Mouse (Mus musculus) bone marrow, adult 2 months (tissue): Measurements from ENCODE around the gene Elf2. TPM values are rescaled to one million over a fixed set of nuclear protein-coding genes. Genes with fewer than 3 reads are reported as not detected.
"Not testable (repeated sequence)": the region's sequence is repeated elsewhere in the genome, so short reads cannot be mapped to it uniquely, and the experiment has no call there.

ENCODE experiments used
- H3K27ac ChIP-seq: fragments of 200-500 bp; 2 replicates; pipeline ENCODE4 v1.5.1; 2012; ENCODE audit warnings: low read depth, mild to moderate bottlenecking, control low read depth, inconsistent platforms, low read length; ENCODE audit not compliant: control insufficient read depth, poor library complexity, insufficient read depth
- H3K4me1 ChIP-seq: fragments of 200-500 bp; 2 replicates; pipeline ENCODE4 v1.6.1; 2011; ENCODE audit warnings: low read length; ENCODE audit not compliant: control insufficient read depth, insufficient read depth
- H3K4me3 ChIP-seq: fragments of 200-500 bp; replicated peaks from 2 replicates; pipeline ENCODE3; 2011; ENCODE audit warnings: mild to moderate bottlenecking, low read depth, low read length, control low read depth; ENCODE audit not compliant: control insufficient read depth
- CTCF ChIP-seq: fragments of 200-500 bp; IDR thresholded peaks from 2 replicates; pipeline ENCODE4 v1.5.1; 2011; ENCODE audit warnings: low read length, control low read depth; ENCODE audit not compliant: control insufficient read depth, insufficient read depth
- POLR2A ChIP-seq: fragments of 200-500 bp; IDR thresholded peaks from 2 replicates; pipeline ENCODE4 v1.6.1; 2011; ENCODE audit warnings: low read depth, mild to moderate bottlenecking, control low read depth, low read length, borderline replicate concordance; ENCODE audit not compliant: control insufficient read depth
- whole genome bisulfite sequencing: fragments of 180-500 bp; shearing (Covaris S2); methylation state at CpG from one replicate; pipeline ENCODE4 v1.1.7; 2018; 5-methylcytosine and 5-hydroxymethylcytosine counted together
- polyA plus RNA-seq: library from polyadenylated mRNA; stranded (reverse); fragments of >200 nt; gene quantifications from 2 replicates; pipeline ENCODE4 v1.2.4, GENCODE M21; 2011; ENCODE audit warnings: low replicate concordance; ENCODE audit not compliant: missing spikeins, insufficient read depth, insufficient read length

Gene Elf2
- polyA plus RNA-seq, 1 experiment, result 27.6 TPM

GRCm38 (mm10) chr3:51322326-51322725 is 18.1 kb downstream of the Elf2 start:
- no peak for TF ChIP-seq CTCF
- no peak for TF ChIP-seq POLR2A
- Histone ChIP-seq H3K27ac (no peak overlapping the region), H3K4me1 (no peaks in the 10 kb centered on the region), H3K4me3 (no peak overlapping the region)
- WGBS, result 91% methylated on average over 7 of the region's 7 CpGs

- Histone ChIP-seq H3K4me1 (peaks cover 3% of the 10 kb centered on the region; the same call in 1 of the 2 replicates), H3K27ac (no peak overlapping the region), H3K4me3 (no peak overlapping the region)
- no peak for TF ChIP-seq POLR2A
- no peak for TF ChIP-seq CTCF
- WGBS, result 87% methylated on average over 5 of the region's 5 CpGs
These were observed 19.3 kb downstream of the Elf2 start for GRCm38 (mm10) chr3:51321141-51321540.

- 89% methylated on average over 3 of the region's 3 CpGs for WGBS
- H3K27ac ChIP-seq, H3K4me3 ChIP-seq, H3K4me1 ChIP-seq: not testable (repeated sequence)
These were observed 22.4 kb downstream of the Elf2 start for GRCm38 (mm10) chr3:51318053-51318452.

GRCm38 (mm10) chr3:51316876-51317275 is 23.6 kb downstream of the Elf2 start:
- Histone ChIP-seq H3K4me3 (no peak overlapping the region), H3K27ac (no peak overlapping the region), H3K4me1 (peaks cover 4% of the 10 kb centered on the region; the same call in 1 of the 2 replicates)
- no peak for TF ChIP-seq CTCF
- TF ChIP-seq POLR2A, result no peak
- WGBS, result 74% methylated on average over 10 of the region's 10 CpGs

GRCm38 (mm10) chr3:51311638-51312037 is 28.8 kb downstream of the Elf2 start:
- Histone ChIP-seq H3K27ac (no peak overlapping the region), H3K4me1 (peaks cover 1% of the 10 kb centered on the region; the same call in 1 of the 2 replicates), H3K4me3 (no peak overlapping the region)
- TF ChIP-seq CTCF (no peak), POLR2A (no peak)
- 18% methylated on average over 9 of the region's 9 CpGs for WGBS

GRCm38 (mm10) chr3:51310098-51310497 is 30.4 kb downstream of the Elf2 start:
- no peak overlapping the region for H3K4me3 ChIP-seq
- H3K4me1 ChIP-seq, result peaks cover 1% of the 10 kb centered on the region; the same call in 1 of the 2 replicates
- TF ChIP-seq POLR2A, result no peak
- no peak for TF ChIP-seq CTCF
- H3K27ac ChIP-seq, result no peak overlapping the region
- 82% methylated on average over 7 of the region's 7 CpGs for WGBS

- H3K27ac ChIP-seq, result no peak overlapping the region
- TF ChIP-seq POLR2A, result no peak
- no peak for TF ChIP-seq CTCF
- peaks cover 2% of the 10 kb centered on the region; the same call in 1 of the 2 replicates for H3K4me1 ChIP-seq
- no peak overlapping the region for H3K4me3 ChIP-seq
- WGBS, result 82% methylated on average over 2 of the region's 2 CpGs
These were observed 33.8 kb downstream of the Elf2 start for GRCm38 (mm10) chr3:51306621-51307020.

- H3K4me1 ChIP-seq, result peaks cover 2% of the 10 kb centered on the region; the same call in 1 of the 2 replicates
- 89% methylated on average over 8 of the region's 8 CpGs for WGBS
- H3K4me3 ChIP-seq, result no peak overlapping the region
- H3K27ac ChIP-seq, result no peak overlapping the region
- TF ChIP-seq POLR2A (no peak), CTCF (no peak)
These were observed 34.5 kb downstream of the Elf2 start for GRCm38 (mm10) chr3:51305961-51306360.

- 83% methylated on average over 3 of the region's 3 CpGs for WGBS
- Histone ChIP-seq H3K27ac (no peak overlapping the region), H3K4me1 (peaks cover 2% of the 10 kb centered on the region; the same call in 1 of the 2 replicates), H3K4me3 (no peak overlapping the region)
- TF ChIP-seq POLR2A (no peak), CTCF (no peak)
These were observed 37.4 kb downstream of the Elf2 start for GRCm38 (mm10) chr3:51302971-51303476.
